Mouse (Mus musculus) liver, embryonic 15.5 days (tissue): ENCODE results near the gene Copz2. TPM values are rescaled to one million over a fixed set of nuclear protein-coding genes. Genes with fewer than 3 reads are reported as not detected.
"Not testable (repeated sequence)": the region's sequence is repeated elsewhere in the genome, so short reads cannot be mapped to it uniquely, and the experiment has no call there.

Source experiments
- ATAC-seq: fragments of 200-750 bp; cut with Nextera tagmentation; 2 replicates; pipeline ENCODE4 v1.8.0; 2017; ENCODE audit warnings: moderate number of reproducible peaks, mild to moderate bottlenecking, moderate library complexity; ENCODE audit not compliant: insufficient read depth
- H3K27ac ChIP-seq: fragments of 300-500 bp; sonication (generic); replicated peaks from 2 replicates; pipeline ENCODE4 v1.5.1; 2015; ENCODE audit warnings: mild to moderate bottlenecking, inconsistent platforms
- H3K27me3 ChIP-seq: fragments of 300-500 bp; sonication (generic); 2 replicates; pipeline ENCODE4 v1.6.1; 2015; ENCODE audit warnings: mild to moderate bottlenecking, inconsistent platforms
- H3K36me3 ChIP-seq: fragments of 300-500 bp; sonication (generic); replicated peaks from 2 replicates; pipeline ENCODE4 v1.6.1; 2015; ENCODE audit warnings: moderate library complexity, mild to moderate bottlenecking, inconsistent platforms
- H3K4me1 ChIP-seq: fragments of 300-500 bp; sonication (generic); replicated peaks from 2 replicates; pipeline ENCODE4 v1.6.1; 2015; ENCODE audit warnings: inconsistent platforms
- H3K4me2 ChIP-seq: fragments of 300-500 bp; sonication (generic); 2 replicates; pipeline ENCODE4 v1.6.1; 2015; ENCODE audit warnings: moderate library complexity, mild to moderate bottlenecking, inconsistent platforms
- H3K4me3 ChIP-seq: fragments of 300-500 bp; sonication (generic); replicated peaks from 2 replicates; pipeline ENCODE4 v1.5.1; 2015; ENCODE audit warnings: mild to moderate bottlenecking, inconsistent platforms
- H3K9ac ChIP-seq: fragments of 300-500 bp; sonication (generic); 2 replicates; pipeline ENCODE4 v1.6.1; 2015; ENCODE audit warnings: moderate library complexity, mild to moderate bottlenecking, inconsistent platforms
- H3K9me3 ChIP-seq: fragments of 300-500 bp; sonication (generic); replicated peaks from 2 replicates; pipeline ENCODE4 v1.6.1; 2016; ENCODE audit warnings: inconsistent platforms
- WGBS: fragments of 180-500 bp; shearing (Covaris S2); methylation state at CpG from one replicate; pipeline ENCODE4 v1.1.7; 2015; ENCODE audit warnings: mixed read lengths; ENCODE audit not compliant: insufficient replicate concordance; 5-methylcytosine and 5-hydroxymethylcytosine counted together
- polyA plus RNA-seq: library from polyadenylated mRNA; unstranded; fragments of >200 nt; fragmentation: Nextera tagmentation; extraction: Ambion mirVana; gene quantifications from 2 replicates; pipeline ENCODE4 v1.2.1, GENCODE M21; 2015

Gene Copz2
- polyA plus RNA-seq, 1 experiment from 2014 or later, result 21.1 TPM

GRCm38 (mm10) chr11:96840290-96840689 is 9.4 kb upstream of the Copz2 start:
- Histone ChIP-seq H3K36me3 (no peaks in the 10 kb centered on the region), H3K9ac (no peak overlapping the region), H3K27ac (no peak overlapping the region), H3K4me1 (no peaks in the 10 kb centered on the region), H3K27me3 (peaks cover 7% of the 10 kb centered on the region; the same call in 1 of the 2 replicates), H3K4me3 (no peak overlapping the region), H3K9me3 (no peaks in the 10 kb centered on the region), H3K4me2 (no peak overlapping the region)
- 47% methylated on average over 8 of the region's 8 CpGs for WGBS
- ATAC-seq, result no peak

DNA sequence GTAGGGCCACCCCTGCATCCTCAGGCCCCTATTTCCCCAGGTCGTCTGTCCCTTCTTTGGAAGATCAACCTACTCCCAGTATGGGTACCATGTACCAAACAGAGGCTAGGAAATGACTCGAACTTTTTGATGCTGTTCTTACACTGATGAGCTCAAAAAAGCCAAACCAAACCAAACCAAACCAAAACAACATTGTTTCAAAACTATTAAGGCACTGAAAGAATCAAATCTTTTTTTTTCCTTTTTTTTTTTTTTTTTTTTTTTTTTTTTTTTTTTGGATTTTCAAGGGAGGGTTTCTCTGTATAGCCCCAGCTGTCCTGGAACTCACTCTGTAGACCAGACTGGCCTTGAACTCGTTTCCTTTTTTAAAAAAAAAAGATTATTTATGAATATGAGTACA is 6.0 kb upstream of the Copz2 start:
- 32% methylated on average over 3 of the region's 3 CpGs for WGBS
- Histone ChIP-seq H3K4me3 (no peak overlapping the region), H3K27ac (no peak overlapping the region), H3K4me2 (no peak overlapping the region), H3K9me3 (no peaks in the 10 kb centered on the region), H3K4me1 (no peaks in the 10 kb centered on the region), H3K9ac (no peak overlapping the region), H3K27me3 (peaks cover 14% of the 10 kb centered on the region), H3K36me3 (no peaks in the 10 kb centered on the region)
- ATAC-seq, result no peak

DNA sequence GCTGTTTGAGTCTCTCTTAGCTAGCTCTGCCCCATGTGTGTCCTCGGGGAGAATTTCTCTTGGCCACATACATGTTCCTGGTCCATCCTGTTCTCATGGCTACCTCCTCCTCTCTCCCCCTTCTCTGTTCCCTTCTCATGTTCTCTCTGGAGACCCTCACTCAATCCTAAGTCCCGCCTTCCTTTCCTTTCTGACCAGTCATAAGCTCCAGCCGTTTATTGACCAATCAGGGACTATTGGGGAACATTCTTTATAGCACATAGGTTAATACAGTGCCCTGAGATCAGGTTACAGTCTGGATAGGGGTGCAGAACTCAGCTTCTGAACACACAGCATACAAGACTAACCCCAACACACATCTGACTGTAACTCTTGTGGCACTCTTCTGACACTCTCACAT is 2.4 kb upstream of the Copz2 start:
- H3K4me1 ChIP-seq, result peaks cover 12% of the 10 kb centered on the region
- H3K9ac ChIP-seq, result no peak overlapping the region
- H3K27ac ChIP-seq, result no peak overlapping the region
- no peaks in the 10 kb centered on the region for H3K36me3 ChIP-seq
- WGBS, result 32% methylated on average over 3 of the region's 3 CpGs
- H3K4me2 ChIP-seq, result no peak overlapping the region
- peaks cover 38% of the 10 kb centered on the region for H3K27me3 ChIP-seq
- no peaks in the 10 kb centered on the region for H3K9me3 ChIP-seq
- H3K4me3 ChIP-seq, result no peak overlapping the region
- no peak for ATAC-seq

- no peak for ATAC-seq
- peaks cover 38% of the 10 kb centered on the region for H3K27me3 ChIP-seq
- H3K9ac ChIP-seq, result no peak overlapping the region
- WGBS, result 67% methylated on average over 9 of the region's 9 CpGs
- no peaks in the 10 kb centered on the region for H3K9me3 ChIP-seq
- H3K4me2 ChIP-seq, result no peak overlapping the region
- no peak overlapping the region for H3K27ac ChIP-seq
- H3K4me1 ChIP-seq, result peaks cover 12% of the 10 kb centered on the region
- no peaks in the 10 kb centered on the region for H3K36me3 ChIP-seq
- no peak overlapping the region for H3K4me3 ChIP-seq
Observed at GRCm38 (mm10) chr11:96848694-96849093, 976 bp upstream of the Copz2 start.

DNA sequence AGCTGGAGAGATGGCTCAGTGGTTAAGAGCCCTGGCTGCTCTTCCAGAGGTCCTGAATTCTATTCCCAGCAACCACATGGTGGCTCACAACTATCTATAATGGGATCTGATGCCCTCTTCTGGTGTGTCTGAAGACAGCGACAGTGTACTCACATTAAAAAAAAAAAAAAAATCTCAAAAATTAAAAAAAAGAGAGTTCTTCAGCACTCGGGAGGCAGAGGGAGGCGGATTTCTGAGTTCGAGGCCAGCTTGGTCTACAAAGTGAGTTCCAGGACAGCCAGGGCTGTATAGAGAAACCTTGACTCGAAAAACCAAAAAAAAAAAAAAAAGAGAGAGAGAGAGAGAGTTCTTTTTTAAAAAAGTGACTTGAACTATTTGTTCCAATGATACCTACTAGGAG is 525 bp upstream of the Copz2 start:
- not testable (repeated sequence) for H3K27ac ChIP-seq, H3K36me3 ChIP-seq, ATAC-seq, H3K9me3 ChIP-seq, H3K9ac ChIP-seq
- Histone ChIP-seq H3K4me3 (peak overlapping the region; percentile 58), H3K4me2 (peak overlapping the region; percentile 69), H3K27me3 (peaks cover 41% of the 10 kb centered on the region), H3K4me1 (peaks cover 12% of the 10 kb centered on the region)
- WGBS, result 56% methylated on average over 5 of the region's 5 CpGs

GRCm38 (mm10) chr11:96857446-96857845 is 7.8 kb downstream of the Copz2 start:
- Histone ChIP-seq H3K27me3 (peaks cover 13% of the 10 kb centered on the region), H3K27ac (no peak overlapping the region), H3K4me3 (no peak overlapping the region), H3K36me3 (no peaks in the 10 kb centered on the region), H3K4me1 (peaks cover 21% of the 10 kb centered on the region), H3K4me2 (no peak overlapping the region), H3K9me3 (no peaks in the 10 kb centered on the region), H3K9ac (no peak overlapping the region)
- no peak for ATAC-seq
- WGBS, result 53% methylated on average over 5 of the region's 5 CpGs

DNA sequence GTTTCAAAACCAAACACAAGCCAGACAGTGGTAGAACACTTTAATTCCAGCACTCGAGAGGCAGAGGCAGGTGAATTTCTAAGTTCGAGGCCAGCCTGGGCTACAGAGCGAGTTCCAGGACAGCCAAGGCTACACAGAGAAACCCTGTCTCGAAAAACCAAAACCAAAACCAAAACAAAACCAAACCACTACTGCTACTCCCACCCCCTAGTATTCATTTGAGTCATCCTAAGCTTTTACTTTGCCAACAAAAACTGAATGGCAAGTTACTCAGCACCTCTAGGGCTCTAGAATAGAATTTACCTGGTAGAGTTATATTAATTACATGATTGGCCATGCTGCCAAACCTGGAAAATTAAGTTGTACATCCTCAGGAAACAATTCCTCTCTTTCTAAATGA is 10.0 kb downstream of the Copz2 start:
- 70% methylated on average over 4 of the region's 4 CpGs for WGBS
- no peak for ATAC-seq
- H3K9ac ChIP-seq, result no peak overlapping the region
- H3K4me2 ChIP-seq, result no peak overlapping the region
- H3K27me3 ChIP-seq, result peaks cover 27% of the 10 kb centered on the region
- H3K4me1 ChIP-seq, result peaks cover 21% of the 10 kb centered on the region
- no peaks in the 10 kb centered on the region for H3K36me3 ChIP-seq
- no peak overlapping the region for H3K4me3 ChIP-seq
- no peak overlapping the region for H3K27ac ChIP-seq
- H3K9me3 ChIP-seq, result no peaks in the 10 kb centered on the region

DNA sequence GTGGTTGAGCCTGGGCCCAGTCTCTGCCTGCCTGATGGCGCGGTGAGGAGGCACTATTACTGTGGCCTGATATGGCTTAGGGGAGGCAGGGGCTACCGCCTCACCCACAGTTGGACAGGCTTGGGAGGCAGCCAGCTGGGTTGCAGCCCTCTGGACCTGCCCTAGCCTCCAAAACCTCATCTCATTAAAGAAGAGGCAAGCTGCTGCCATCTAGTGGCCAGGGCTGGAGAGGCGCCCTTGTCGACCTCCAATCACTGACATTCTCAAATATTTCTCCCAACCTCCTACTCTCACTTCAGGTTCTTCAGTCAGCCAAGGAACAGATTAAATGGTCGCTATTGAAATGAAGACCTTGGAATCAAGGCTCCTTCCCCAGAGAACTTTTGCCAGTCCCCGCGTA is 10.9 kb downstream of the Copz2 start:
- peak; percentile 13; the same call in 1 of the 2 replicates for ATAC-seq
- no peaks in the 10 kb centered on the region for H3K36me3 ChIP-seq
- no peak overlapping the region for H3K9ac ChIP-seq
- no peaks in the 10 kb centered on the region for H3K9me3 ChIP-seq
- no peak overlapping the region for H3K4me3 ChIP-seq
- 9% methylated on average over 8 of the region's 8 CpGs for WGBS
- H3K27me3 ChIP-seq, result peaks cover 20% of the 10 kb centered on the region
- no peak overlapping the region for H3K4me2 ChIP-seq
- H3K4me1 ChIP-seq, result peaks cover 21% of the 10 kb centered on the region
- H3K27ac ChIP-seq, result no peak overlapping the region

- WGBS, result 2% methylated on average over 20 of the region's 20 CpGs
- H3K4me3 ChIP-seq, result peak overlapping the region; percentile 49
- H3K9me3 ChIP-seq, result no peaks in the 10 kb centered on the region
- peak overlapping the region; percentile 81 for H3K4me2 ChIP-seq
- no peak overlapping the region for H3K27ac ChIP-seq
- H3K27me3 ChIP-seq, result peaks cover 26% of the 10 kb centered on the region
- peaks cover 21% of the 10 kb centered on the region for H3K4me1 ChIP-seq
- H3K9ac ChIP-seq, result peak overlapping the region; percentile 18; the same call in 1 of the 2 replicates
- no peak; the same call in 1 of the 2 replicates for ATAC-seq
- no peaks in the 10 kb centered on the region for H3K36me3 ChIP-seq
Observed at GRCm38 (mm10) chr11:96861446-96861845, 11.8 kb downstream of the Copz2 start.

DNA sequence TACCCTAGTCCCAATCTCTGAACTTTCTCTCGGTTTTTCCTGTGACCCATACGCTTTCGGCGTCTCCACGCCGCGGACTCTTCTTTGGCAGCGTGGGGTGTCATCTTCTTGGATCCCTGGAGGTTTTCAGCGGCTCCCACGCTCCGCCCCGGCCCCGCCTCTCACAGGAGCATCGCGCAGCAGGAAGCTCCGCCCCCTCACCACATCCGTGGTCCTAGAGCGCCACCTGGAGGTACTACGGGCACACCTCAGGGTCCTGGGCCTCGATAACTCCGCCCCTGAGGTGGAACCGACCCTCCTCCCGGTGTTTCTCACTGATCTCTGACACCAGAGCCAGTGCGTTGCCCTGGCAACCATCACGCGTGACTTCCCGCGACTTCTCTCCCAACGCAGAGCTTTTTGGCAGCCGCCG is 12.2 kb downstream of the Copz2 start:
- ATAC-seq, result peak; percentile 76
- Histone ChIP-seq H3K27me3 (peaks cover 29% of the 10 kb centered on the region), H3K9ac (peak overlapping the region; percentile 18; the same call in 1 of the 2 replicates), H3K4me1 (peaks cover 21% of the 10 kb centered on the region), H3K27ac (no peak overlapping the region), H3K36me3 (no peaks in the 10 kb centered on the region), H3K9me3 (no peaks in the 10 kb centered on the region), H3K4me2 (peak overlapping the region; percentile 81), H3K4me3 (peak overlapping the region; percentile 49)
- under 1% methylated on average over 31 of the region's 31 CpGs for WGBS

- H3K9ac ChIP-seq, result no peak overlapping the region
- H3K27me3 ChIP-seq, result peaks cover 33% of the 10 kb centered on the region
- H3K4me2 ChIP-seq, result no peak overlapping the region
- H3K27ac ChIP-seq, result no peak overlapping the region
- H3K9me3 ChIP-seq, result no peaks in the 10 kb centered on the region
- ATAC-seq, result no peak
- WGBS, result 73% methylated on average over 12 of the region's 12 CpGs
- no peak overlapping the region for H3K4me3 ChIP-seq
- peaks cover 18% of the 10 kb centered on the region for H3K4me1 ChIP-seq
- no peaks in the 10 kb centered on the region for H3K36me3 ChIP-seq
Observed at GRCm38 (mm10) chr11:96862534-96862933, 12.9 kb downstream of the Copz2 start.
